In the genomic region with DNA sequence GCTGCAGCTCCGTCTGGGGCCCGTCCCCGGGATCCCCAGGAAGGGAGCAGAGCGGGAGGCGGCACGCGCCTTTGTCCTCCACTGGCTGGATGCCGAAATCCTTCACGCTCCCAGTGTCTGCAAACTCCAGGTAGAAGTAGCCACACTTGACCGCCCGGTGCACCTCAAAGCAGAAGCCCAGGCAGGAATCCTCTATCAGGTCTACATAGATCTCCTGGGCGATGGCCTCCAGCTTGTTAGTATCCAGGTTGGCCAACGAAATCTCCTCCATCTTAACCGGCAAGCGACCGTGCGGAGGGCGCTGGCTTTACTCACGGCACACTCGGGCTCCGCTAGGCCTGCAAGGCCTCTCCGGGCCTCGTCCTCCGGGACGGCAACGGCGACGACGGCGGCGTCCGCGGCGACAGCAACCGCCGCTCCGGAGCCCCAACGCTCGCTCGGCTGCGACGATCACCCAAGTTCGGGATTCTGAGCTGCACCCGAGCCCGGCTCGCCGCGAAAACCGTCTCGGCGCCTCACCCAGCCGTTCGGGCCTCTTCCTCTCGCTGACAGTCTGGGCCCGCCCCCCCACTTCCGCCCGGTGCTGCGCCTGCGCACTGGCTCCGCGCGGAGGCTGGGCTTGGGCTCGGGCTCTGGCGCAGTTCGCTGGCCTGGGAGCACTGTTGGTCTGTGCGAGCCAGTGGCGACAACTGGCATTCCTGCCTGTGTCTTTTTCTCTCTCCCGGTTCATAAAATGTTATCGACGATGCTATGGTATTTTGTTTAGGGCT, we compare ENCODE assay signal across 7 mouse cellular contexts. TPM values are rescaled to one million over a fixed set of nuclear protein-coding genes. Genes with fewer than 3 reads are reported as not detected.
A peak's percentile ranks its signal among the peaks of the same experiment; 100 is the strongest.
DNase-seq lines count a peak whose midpoint lies in the region; ATAC-seq lines count a peak whose summit lies in the region.

A gene (minus strand): TSS at position 550 of the 770 bp plus-strand sequence.

- H3K4me3 ChIP-seq in intestine, embryonic 16.5 days (ENCODE audit: low read length): peak within 1 kb of the TSS; percentile 82
- peak within 1 kb of the TSS; percentile 78 for H3K4me3 ChIP-seq in midbrain, embryonic 11.5 days (ENCODE audit: low read depth, low read length)

- DNase-seq in adrenal gland, adult 8-10 months: peak; percentile 91
- peak; percentile 95 for DNase-seq in embryo, embryonic 9.5 days (ENCODE audit: extremely low spot score)
- DNase-seq in gastrocnemius, postnatal 4 days (ENCODE audit: low spot score in 2 of 2): peak; percentile 93 to 97
- peak; percentile 94 to 97 for DNase-seq in left cerebral cortex, postnatal 36 days (ENCODE audit: low spot score in 2 of 2)
- peak; percentile 99 for DNase-seq in midbrain, embryonic 11.5 days (ENCODE audit: low spot score, missing footprints)
- peak; percentile 88 for DNase-seq in skeletal muscle tissue, adult 2 months (ENCODE audit: low read depth, low spot score)

- H3K27me3 ChIP-seq in intestine, embryonic 16.5 days (replicated peaks; ENCODE audit: control insufficient read depth, insufficient read depth, low read length): no peaks in the 10 kb centered on the region
- no peaks in the 10 kb centered on the region for H3K27me3 ChIP-seq in midbrain, embryonic 11.5 days (ENCODE audit: control insufficient read depth, insufficient read depth, low read length)

- H3K27ac ChIP-seq in intestine, embryonic 16.5 days (ENCODE audit: low read length): peak within 1 kb of the TSS; percentile 96
- H3K27ac ChIP-seq in midbrain, embryonic 11.5 days (ENCODE audit: low read depth, low read length): peak within 1 kb of the TSS; percentile 76

- no peaks in the 10 kb centered on the region for H3K9me3 ChIP-seq in intestine, embryonic 16.5 days (ENCODE audit: control insufficient read depth, low read length)
- no peaks in the 10 kb centered on the region for H3K9me3 ChIP-seq in midbrain, embryonic 11.5 days (ENCODE audit: control insufficient read depth, low read length)

- intact Hi-C loops in left cerebral cortex, postnatal 36 days (cut with DNase I): no loop called here

- peak; percentile 100 for ATAC-seq in intestine, embryonic 16.5 days
- ATAC-seq in midbrain, embryonic 11.5 days (ENCODE audit: low FRiP score): peak; percentile 100

- H3K4me1 ChIP-seq in intestine, embryonic 16.5 days (ENCODE audit: control insufficient read depth, insufficient read depth, low read length): peaks cover 13% of the 10 kb centered on the region
- H3K4me1 ChIP-seq in midbrain, embryonic 11.5 days (ENCODE audit: control insufficient read depth, insufficient read depth, low read length): peaks cover 22% of the 10 kb centered on the region

- H3K36me3 ChIP-seq in intestine, embryonic 16.5 days (ENCODE audit: control insufficient read depth, insufficient read depth, low read length): peaks cover 11% of the 10 kb centered on the region; the same call in 1 of the 2 replicates
- H3K36me3 ChIP-seq in midbrain, embryonic 11.5 days (ENCODE audit: control insufficient read depth, insufficient read depth, low read length): peaks cover 16% of the 10 kb centered on the region

- WGBS in intestine, embryonic 16.5 days: under 1% methylated on average over 70 of the region's 70 CpGs
- WGBS in midbrain, embryonic 11.5 days: 1% methylated on average over 70 of the region's 70 CpGs

- H3K9ac ChIP-seq in intestine, embryonic 16.5 days (ENCODE audit: low read depth, low read length): peak within 1 kb of the TSS; percentile 98
- H3K9ac ChIP-seq in midbrain, embryonic 11.5 days (ENCODE audit: low read length): peak within 1 kb of the TSS; percentile 95

- peak within 1 kb of the TSS; percentile 69 for H3K4me2 ChIP-seq in intestine, embryonic 16.5 days (ENCODE audit: low read depth, low read length)
- peak within 1 kb of the TSS; percentile 57 for H3K4me2 ChIP-seq in midbrain, embryonic 11.5 days

RNA-seq across cellular contexts. Expression of the gene that starts here (rescaled TPM):
- 10 to 100 TPM; 58.9 to 87.1 (median 64.0) TPM for total RNA-seq in adrenal gland, adult 8-10 months (2022)
- 10 to 100 TPM; 87.3 to 88.2 TPM for total RNA-seq in gastrocnemius, postnatal 4 days (2021)
- polyA plus RNA-seq in intestine, embryonic 16.5 days (2015; fragmentation: Nextera tagmentation; extraction: Ambion mirVana): 151 and 153 TPM in 2 replicates
- total RNA-seq in left cerebral cortex, postnatal 36 days (2021): 100 to 1,000 TPM; 190 to 219 TPM
- 294 TPM in 2 replicates for polyA plus RNA-seq in midbrain, embryonic 11.5 days (2014; fragmentation: Nextera tagmentation; extraction: Ambion mirVana)

Comparison
In these comparisons a context has a peak if more than half of its experiments do, and no peak if none do; other contexts are left out.
1. Peak in every context shown above with its lines: DNase-seq, ATAC-seq, H3K4me3 ChIP-seq and H3K27ac ChIP-seq.